ENCODE assay signal across 8 mouse cellular contexts in the genomic region with DNA sequence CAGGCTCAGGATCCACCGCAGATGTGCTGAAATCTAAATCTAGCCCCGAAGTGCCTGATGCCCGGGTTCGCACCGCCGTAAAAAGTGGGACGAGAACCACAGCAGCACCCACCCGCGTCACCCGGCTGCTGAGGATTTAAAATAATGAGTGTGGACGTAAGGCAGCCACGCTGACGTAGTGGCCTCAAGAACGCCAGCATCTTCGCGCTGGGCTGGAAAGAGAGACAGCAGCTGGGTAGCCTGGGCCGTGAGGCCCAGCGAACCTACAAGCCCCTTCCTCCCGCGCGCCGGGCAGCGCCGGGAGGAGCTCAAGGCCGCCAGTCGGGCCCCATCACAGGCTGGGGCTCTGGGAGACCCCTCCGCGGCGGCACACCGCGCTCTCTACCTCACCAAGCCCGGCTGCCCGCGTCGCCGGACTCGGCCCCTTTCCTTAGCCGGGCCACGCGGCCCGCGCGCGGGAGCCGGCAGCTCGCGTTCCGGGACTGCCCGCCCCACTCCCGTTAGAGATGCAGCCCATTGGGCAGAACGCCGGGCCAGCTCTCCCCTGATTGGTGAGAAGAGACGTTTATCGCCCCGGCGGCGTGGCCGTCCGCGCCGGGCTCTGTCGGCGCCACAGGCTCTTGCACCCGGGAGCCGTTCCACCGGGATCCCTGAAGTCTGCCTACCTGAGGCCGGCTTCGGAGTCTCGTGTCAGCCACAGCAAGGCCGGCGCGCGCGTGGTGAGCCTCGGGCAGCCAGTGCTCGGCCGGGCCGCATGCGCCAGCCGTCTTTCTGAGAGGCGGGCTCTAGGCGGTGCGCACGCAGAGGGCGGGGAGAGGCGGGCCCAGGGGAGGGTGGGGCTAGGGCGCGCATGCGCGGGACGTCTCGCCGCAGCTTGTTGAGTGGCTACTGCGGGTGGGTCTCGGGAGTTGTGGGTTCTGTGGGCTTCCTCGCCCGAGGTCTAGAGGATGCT. TPM values are rescaled to one million over a fixed set of nuclear protein-coding genes. Genes with fewer than 3 reads are reported as not detected.
DNase-seq lines count a peak whose midpoint lies in the region; ATAC-seq and TF ChIP-seq lines count a peak whose summit lies in the region.

TSS of gene Ctps (minus strand) at position 791 of the 952 bp plus-strand sequence.

- TF ChIP-seq EP300 in MEL (IDR thresholded peaks at IDR 0.05; ENCODE audit: low read depth in 1 of 2, low read length in 2 of 2) = 0 out of 4 replicates have a peak, but pooled peaks of 1 of the 2 experiments have one; percentile 15

- H3K27me3 ChIP-seq in MEL (ENCODE audit: control insufficient read depth in 1 of 2, insufficient read depth in 2 of 2, low read length in 2 of 2) = no peaks in the 10 kb centered on the region
- H3K27me3 ChIP-seq in cerebellum, adult 2 months (ENCODE audit: control insufficient read depth, insufficient read depth, low read length) = no peaks in the 10 kb centered on the region
- no peaks in the 10 kb centered on the region for H3K27me3 ChIP-seq in lung, embryonic 16.5 days (ENCODE audit: control insufficient read depth, insufficient read depth, low read depth, low read length)

- peaks cover 8 to 14% of the 10 kb centered on the region in 2 experiments for H3K4me1 ChIP-seq in MEL (ENCODE audit: control insufficient read depth in 1 of 2, insufficient read depth in 2 of 2, low read length in 2 of 2)
- no peaks in the 10 kb centered on the region for H3K4me1 ChIP-seq in cerebellum, adult 2 months (ENCODE audit: control insufficient read depth, insufficient read depth, low read length)
- peaks cover 29% of the 10 kb centered on the region for H3K4me1 ChIP-seq in lung, embryonic 16.5 days (replicated peaks; ENCODE audit: control insufficient read depth, insufficient read depth, low read length)

- peak within 1 kb of the TSS; percentile 95 for H3K27ac ChIP-seq in MEL (ENCODE audit: control insufficient read depth, low read depth, low read length)
- H3K27ac ChIP-seq in cerebellum, adult 2 months (ENCODE audit: insufficient read depth, low read length) = peak within 1 kb of the TSS; percentile 65
- peak within 1 kb of the TSS; percentile 98 for H3K27ac ChIP-seq in lung, embryonic 16.5 days (ENCODE audit: low read length)

- TF ChIP-seq CTCF in MEL (IDR thresholded peaks at IDR 0.05 in 2 of 3, conservative IDR thresholded peaks at IDR 0.05 in 1 of 3; ENCODE audit: control insufficient read depth in 1 of 3, insufficient read depth in 1 of 3, low read depth in 2 of 3, low read length in 3 of 3, poor library complexity in 1 of 3, severe bottlenecking in 1 of 3) = no peak
- no peak for TF ChIP-seq CTCF in cerebellum, adult 2 months (IDR thresholded peaks at IDR 0.05; ENCODE audit: borderline replicate concordance, insufficient read depth, low read depth, low read length)

- peak; percentile 87 to 90 for ATAC-seq in hematopoietic stem cell, adult 5-6 weeks (replicated peaks in 1 of 2; ENCODE audit: insufficient read depth in 1 of 2, low FRiP score in 2 of 2, low TSS enrichment in 1 of 2, low read depth in 1 of 2, poor library complexity in 2 of 2, severe bottlenecking in 2 of 2)
- peak; percentile 95 for ATAC-seq in lung, embryonic 16.5 days (ENCODE audit: low read depth)

- H3K4me3 ChIP-seq in MEL (ENCODE audit: control insufficient read depth in 1 of 2, insufficient read depth in 1 of 2, low read depth in 2 of 2, low read length in 2 of 2) = peak within 1 kb of the TSS; percentile 91 to 99
- H3K4me3 ChIP-seq in cerebellum, adult 2 months (replicated peaks; ENCODE audit: insufficient read depth, low read depth, low read length) = peak within 1 kb of the TSS; percentile 68
- peak within 1 kb of the TSS; percentile 90 for H3K4me3 ChIP-seq in lung, embryonic 16.5 days (ENCODE audit: low read length)

- peak; percentile 85 to 90 for TF ChIP-seq POLR2A in MEL (IDR thresholded peaks at IDR 0.05; ENCODE audit: control insufficient read depth in 1 of 2, insufficient read depth in 1 of 2, low read depth in 1 of 2, low read length in 2 of 2, poor library complexity in 1 of 2)
- TF ChIP-seq POLR2A in cerebellum, adult 2 months (IDR thresholded peaks at IDR 0.05; ENCODE audit: borderline replicate concordance, insufficient read depth, low read length) = peak; percentile 97

- H3K36me3 ChIP-seq in MEL (ENCODE audit: control insufficient read depth in 1 of 2, insufficient read depth in 2 of 2, low read length in 2 of 2) = peaks cover 7 to 31% of the 10 kb centered on the region in 2 experiments
- peaks cover 6% of the 10 kb centered on the region for H3K36me3 ChIP-seq in lung, embryonic 16.5 days (ENCODE audit: control insufficient read depth, insufficient read depth, low read length)

- H3K9me3 ChIP-seq in MEL (replicated peaks; ENCODE audit: insufficient read depth, low read length) = no peaks in the 10 kb centered on the region
- no peaks in the 10 kb centered on the region for H3K9me3 ChIP-seq in lung, embryonic 16.5 days (ENCODE audit: control insufficient read depth, low read length)

- under 1% methylated on average over 97 of the region's 97 CpGs for WGBS in cerebellum, adult 2 months
- 0% methylated on average over 84 of the region's 97 CpGs for WGBS in lung, embryonic 16.5 days

- H3K9ac ChIP-seq in MEL (ENCODE audit: control insufficient read depth, low read depth, low read length, poor library complexity, severe bottlenecking) = peak within 1 kb of the TSS; percentile 99
- peak within 1 kb of the TSS; percentile 90 for H3K9ac ChIP-seq in lung, embryonic 16.5 days (ENCODE audit: low read length)

- H3K4me2 ChIP-seq in lung, embryonic 16.5 days (ENCODE audit: low read depth, low read length) = peak within 1 kb of the TSS; percentile 92

- peaks cover 39% of the 10 kb centered on the region for H3K79me2 ChIP-seq in MEL (ENCODE audit: control insufficient read depth, insufficient read depth, low read length, poor library complexity)

- TF ChIP-seq RAD21 in MEL (IDR thresholded peaks at IDR 0.05; ENCODE audit: low read depth, low read length) = no peak

- DNase-seq in MEL (ENCODE audit: low read depth, low spot score) = peak; percentile 95
- peak; percentile 94 to 97 for DNase-seq in cerebellum, adult 2 months
- peak; percentile 94 for DNase-seq in forelimb bud, embryonic 11.5 days (ENCODE audit: low read depth, low spot score)
- peak; percentile 81 for DNase-seq in layer of hippocampus, adult 9-10 months (ENCODE audit: low spot score)
- peak; percentile 91 for DNase-seq in ovary, postnatal 10 days (ENCODE audit: low spot score)
- peak; percentile 90 to 94 for DNase-seq in thymus, postnatal 10 days (ENCODE audit: low spot score in 2 of 2)

TF ChIP-seq in MEL, 35 proteins besides CTCF, POLR2A, EP300 and RAD21 (continues in another document):
- TF ChIP-seq TCF12 (IDR thresholded peaks at IDR 0.05; ENCODE audit: low read depth, low read length) = peak; percentile 41
- no peak for TF ChIP-seq MEF2A (IDR thresholded peaks at IDR 0.05; ENCODE audit: extremely low read depth, insufficient replicate concordance, low read depth, low read length, poor library complexity, severe bottlenecking)
- no peak for TF ChIP-seq TAL1 (IDR thresholded peaks at IDR 0.05; ENCODE audit: low read length)
- TF ChIP-seq POLR2AphosphoS2 (IDR thresholded peaks at IDR 0.05; ENCODE audit: low read length) = peak; percentile 88
- peak; percentile 93 for TF ChIP-seq MYC (IDR thresholded peaks at IDR 0.05; ENCODE audit: low read depth, low read length)
- TF ChIP-seq TBP (IDR thresholded peaks at IDR 0.05; ENCODE audit: low read depth, low read length) = peak; percentile 18
- 0 out of 2 replicates have a peak, but pooled peaks have one; percentile 74 for TF ChIP-seq E2F4 (IDR thresholded peaks at IDR 0.05; ENCODE audit: borderline replicate concordance, low read depth, low read length)
- TF ChIP-seq USF2 (IDR thresholded peaks at IDR 0.05; ENCODE audit: borderline replicate concordance in 1 of 2, insufficient read depth in 1 of 2, low read depth in 1 of 2, low read length in 2 of 2) = no peak
- TF ChIP-seq SIN3A (IDR thresholded peaks at IDR 0.05; ENCODE audit: low read length) = peak; percentile 89
- no peak for TF ChIP-seq SMC3 (IDR thresholded peaks at IDR 0.05; ENCODE audit: low read depth, low read length)
- TF ChIP-seq NRF1 (IDR thresholded peaks at IDR 0.05; ENCODE audit: insufficient read depth, low read depth, low read length, poor library complexity, severe bottlenecking) = peak; percentile 92
- no peak for TF ChIP-seq MAFK (IDR thresholded peaks at IDR 0.05; ENCODE audit: borderline replicate concordance, low read depth, low read length)
- no peak for TF ChIP-seq ZNF384 (IDR thresholded peaks at IDR 0.05; ENCODE audit: low read depth, low read length)
- TF ChIP-seq UBTF (IDR thresholded peaks at IDR 0.05; ENCODE audit: borderline replicate concordance, insufficient read depth, low read depth, low read length) = no peak
- peak; percentile 75 for TF ChIP-seq NELFE (IDR thresholded peaks at IDR 0.05; ENCODE audit: low read depth, low read length)
- TF ChIP-seq CHD2 (IDR thresholded peaks at IDR 0.05; ENCODE audit: low read length) = no peak
- TF ChIP-seq ZMIZ1 (IDR thresholded peaks at IDR 0.05; ENCODE audit: low read depth, low read length) = peak; percentile 68
- TF ChIP-seq GATA1 (IDR thresholded peaks at IDR 0.05; ENCODE audit: low read depth, low read length) = peak; percentile 45
- TF ChIP-seq MAZ (IDR thresholded peaks at IDR 0.05; ENCODE audit: low read depth, low read length) = peak; percentile 57; the same call in 1 of the 2 replicates
- TF ChIP-seq MXI1 (IDR thresholded peaks at IDR 0.05; ENCODE audit: low read depth, low read length) = peak; percentile 80
- TF ChIP-seq ETS1 (IDR thresholded peaks at IDR 0.05; ENCODE audit: low read depth, low read length) = 0 out of 2 replicates have a peak, but pooled peaks have one; percentile 14
- TF ChIP-seq HCFC1 (IDR thresholded peaks at IDR 0.05; ENCODE audit: low read depth, low read length) = 0 out of 2 replicates have a peak, but pooled peaks have one; percentile 61
- 0 out of 2 replicates have a peak, but pooled peaks have one; percentile 41 for TF ChIP-seq POLR2AphosphoS5 (IDR thresholded peaks at IDR 0.05; ENCODE audit: borderline replicate concordance, low read depth, low read length)
- peak; percentile 46; the same call in 1 of the 2 replicates for TF ChIP-seq KAT2A (conservative IDR thresholded peaks at IDR 0.05; ENCODE audit: low read depth, low read length)
- TF ChIP-seq ELF1 (IDR thresholded peaks at IDR 0.05; ENCODE audit: low read depth, low read length) = peak; percentile 16; the same call in 1 of the 2 replicates
- TF ChIP-seq ZC3H11A (IDR thresholded peaks at IDR 0.05; ENCODE audit: low read depth, low read length) = no peak

RNA-seq across cellular contexts. Expression of gene Ctps, which starts in this region (rescaled TPM):
- total RNA-seq in MEL (2012; rRNA removed) = 76.7 and 81.2 TPM in 2 replicates
- polyA plus RNA-seq in MEL (2012; ENCODE audit: insufficient read depth in 1 of 2, insufficient read length in 2 of 2, low read depth in 1 of 2, low replicate concordance in 2 of 2, missing spikeins in 1 of 2) = 10 to 100 TPM in 1 of 2 experiments, not detected in 1; 82.2 TPM
- 28.8 and 29.7 TPM in 2 replicates for polyA plus RNA-seq in cerebellum, adult 2 months (2012; rRNA removed)
- total RNA-seq in hematopoietic stem cell, adult 5-6 weeks (2017) = 41.4 and 45.4 TPM in 2 replicates
- polyA plus RNA-seq in lung, embryonic 16.5 days (2015; fragmentation: Nextera tagmentation; extraction: Ambion mirVana) = 64.8 and 70.0 TPM in 2 replicates

Comparison
In these comparisons a context has a peak if more than half of its experiments do, and no peak if none do; other contexts are left out.
1. Peak in every context shown above with its lines: DNase-seq, ATAC-seq, H3K4me3 ChIP-seq and H3K27ac ChIP-seq.